Mouse (Mus musculus): ENCODE measurements around the gene Umad1. TPM values are rescaled to one million over a fixed set of nuclear protein-coding genes. Genes with fewer than 3 reads are reported as not detected.
"Not testable (repeated sequence)": the region's sequence is repeated elsewhere in the genome, so short reads cannot be mapped to it uniquely, and the experiment has no call there.

The Umad1 gene
- polyA plus RNA-seq, 1 experiment: 21.9 TPM

DNA sequence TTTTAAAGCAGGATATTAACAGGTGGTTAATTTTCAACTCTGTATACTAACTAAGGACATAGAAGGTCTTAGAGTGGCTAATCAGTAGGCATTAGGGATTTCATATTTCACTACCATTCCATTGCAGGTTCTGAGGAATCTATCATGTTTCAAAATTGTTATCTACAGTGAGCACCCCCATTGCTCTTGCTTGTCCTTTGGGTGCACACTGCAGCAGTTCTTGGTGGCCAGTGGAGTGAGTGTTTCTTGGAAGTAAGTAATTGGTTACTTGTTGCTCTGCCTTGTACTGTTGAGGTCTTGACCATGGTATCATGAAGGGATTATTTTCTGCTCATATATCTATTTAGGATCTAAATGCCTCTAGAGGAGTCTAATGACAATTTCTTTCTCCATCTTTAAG lies 57.1 kb downstream of the Umad1 start:
- H3K4me3 ChIP-seq (ENCODE audit: insufficient read depth, low read depth, low read length): no peak overlapping the region
- DNase-seq: peak; percentile 21
- no peaks in the 10 kb centered on the region for H3K27me3 ChIP-seq (replicated peaks; ENCODE audit: control insufficient read depth, insufficient read depth, low read length)
- H3K27ac ChIP-seq (ENCODE audit: insufficient read depth, low read depth, low read length): no peak overlapping the region
- no peaks in the 10 kb centered on the region; the same call in 1 of the 2 replicates for H3K4me1 ChIP-seq (ENCODE audit: control insufficient read depth, insufficient read depth, low read length)
- H3K36me3 ChIP-seq (ENCODE audit: control insufficient read depth, insufficient read depth, low read length): no peaks in the 10 kb centered on the region
- no peak for TF ChIP-seq CTCF (conservative IDR thresholded peaks at IDR 0.05; ENCODE audit: insufficient read depth, insufficient read length, low read depth, low read length)
- TF ChIP-seq POLR2A (IDR thresholded peaks at IDR 0.05; ENCODE audit: low read depth, low read length): no peak

DNA sequence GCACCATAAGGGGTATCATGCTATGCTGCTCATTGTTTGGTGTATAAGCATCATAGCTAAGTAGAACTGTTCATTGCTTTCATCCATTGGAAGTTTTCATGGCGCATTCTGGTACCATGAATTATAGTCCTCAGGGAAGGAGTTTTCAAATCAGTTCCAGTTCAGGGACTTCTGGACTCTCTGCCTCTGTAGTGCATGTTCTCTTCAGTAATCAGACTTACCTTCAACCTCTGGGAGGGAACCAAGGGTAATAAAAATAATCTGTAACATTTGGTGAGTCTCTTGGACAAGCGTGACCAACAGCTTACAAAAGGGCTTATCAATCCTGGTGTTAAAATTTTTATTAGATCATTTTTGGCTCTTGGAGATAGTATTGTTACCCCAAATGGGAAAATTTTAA lies 60.5 kb downstream of the Umad1 start:
- peak; percentile 69 for DNase-seq
- H3K27ac ChIP-seq (ENCODE audit: insufficient read depth, low read depth, low read length): no peak overlapping the region
- no peak overlapping the region for H3K4me3 ChIP-seq (ENCODE audit: insufficient read depth, low read depth, low read length)
- 70% methylated on average over 2 of the region's 2 CpGs for WGBS
- no peaks in the 10 kb centered on the region for H3K36me3 ChIP-seq (ENCODE audit: control insufficient read depth, insufficient read depth, low read length)
- no peaks in the 10 kb centered on the region; the same call in 1 of the 2 replicates for H3K4me1 ChIP-seq (ENCODE audit: control insufficient read depth, insufficient read depth, low read length)
- H3K27me3 ChIP-seq (replicated peaks; ENCODE audit: control insufficient read depth, insufficient read depth, low read length): no peaks in the 10 kb centered on the region
- TF ChIP-seq CTCF (conservative IDR thresholded peaks at IDR 0.05; ENCODE audit: insufficient read depth, insufficient read length, low read depth, low read length) (no peak), POLR2A (IDR thresholded peaks at IDR 0.05; ENCODE audit: low read depth, low read length) (no peak)

DNA sequence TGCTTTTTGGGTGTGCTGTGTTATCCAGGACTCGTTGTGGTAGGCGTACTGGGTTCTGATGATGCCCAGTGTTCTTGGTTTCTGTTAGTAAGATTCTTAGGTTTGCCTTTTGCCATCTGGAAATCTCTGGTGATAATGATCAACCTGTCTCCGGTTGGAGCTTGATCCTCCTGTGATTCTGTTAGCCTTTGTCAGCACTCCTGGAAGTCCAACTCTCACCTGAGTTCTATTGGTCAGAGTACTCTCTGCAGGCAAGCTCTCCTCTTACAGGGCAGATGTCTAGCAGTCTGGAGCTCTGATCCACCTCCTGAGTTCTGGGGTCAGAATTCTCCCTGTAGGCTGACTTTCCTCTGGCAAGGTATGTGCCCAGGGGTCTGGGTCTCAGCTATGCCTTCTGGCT lies 72.4 kb downstream of the Umad1 start:
- H3K27me3 ChIP-seq (replicated peaks; ENCODE audit: control insufficient read depth, insufficient read depth, low read length); H3K4me3 ChIP-seq (ENCODE audit: insufficient read depth, low read depth, low read length); H3K27ac ChIP-seq (ENCODE audit: insufficient read depth, low read depth, low read length); H3K4me1 ChIP-seq (ENCODE audit: control insufficient read depth, insufficient read depth, low read length); H3K36me3 ChIP-seq (ENCODE audit: control insufficient read depth, insufficient read depth, low read length): not testable (repeated sequence)
- peak; percentile 59 for DNase-seq
- 88% methylated on average over 3 of the region's 3 CpGs for WGBS

DNA sequence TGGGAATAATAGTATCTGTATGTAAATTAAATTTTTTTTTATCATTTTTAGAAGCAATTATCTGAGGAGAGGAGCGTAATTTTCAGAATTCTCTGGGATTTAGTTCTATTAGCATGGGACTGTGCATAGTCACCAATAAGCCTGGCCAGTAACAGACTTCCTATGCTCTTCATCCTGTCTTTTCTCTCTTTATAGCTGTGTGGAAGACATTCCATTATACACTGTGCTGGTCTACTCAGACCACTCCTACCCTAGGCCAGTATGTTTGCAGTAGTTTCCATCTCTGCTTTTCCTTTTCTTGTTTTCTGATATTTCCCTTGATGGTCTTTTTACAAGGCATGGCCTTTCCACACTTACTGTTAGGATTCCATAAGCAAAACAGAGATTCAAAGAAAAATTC lies 74.3 kb downstream of the Umad1 start:
- 100% methylated on average over 1 of the region's 1 CpGs for WGBS
- H3K4me3 ChIP-seq (ENCODE audit: insufficient read depth, low read depth, low read length): no peak overlapping the region

DNA sequence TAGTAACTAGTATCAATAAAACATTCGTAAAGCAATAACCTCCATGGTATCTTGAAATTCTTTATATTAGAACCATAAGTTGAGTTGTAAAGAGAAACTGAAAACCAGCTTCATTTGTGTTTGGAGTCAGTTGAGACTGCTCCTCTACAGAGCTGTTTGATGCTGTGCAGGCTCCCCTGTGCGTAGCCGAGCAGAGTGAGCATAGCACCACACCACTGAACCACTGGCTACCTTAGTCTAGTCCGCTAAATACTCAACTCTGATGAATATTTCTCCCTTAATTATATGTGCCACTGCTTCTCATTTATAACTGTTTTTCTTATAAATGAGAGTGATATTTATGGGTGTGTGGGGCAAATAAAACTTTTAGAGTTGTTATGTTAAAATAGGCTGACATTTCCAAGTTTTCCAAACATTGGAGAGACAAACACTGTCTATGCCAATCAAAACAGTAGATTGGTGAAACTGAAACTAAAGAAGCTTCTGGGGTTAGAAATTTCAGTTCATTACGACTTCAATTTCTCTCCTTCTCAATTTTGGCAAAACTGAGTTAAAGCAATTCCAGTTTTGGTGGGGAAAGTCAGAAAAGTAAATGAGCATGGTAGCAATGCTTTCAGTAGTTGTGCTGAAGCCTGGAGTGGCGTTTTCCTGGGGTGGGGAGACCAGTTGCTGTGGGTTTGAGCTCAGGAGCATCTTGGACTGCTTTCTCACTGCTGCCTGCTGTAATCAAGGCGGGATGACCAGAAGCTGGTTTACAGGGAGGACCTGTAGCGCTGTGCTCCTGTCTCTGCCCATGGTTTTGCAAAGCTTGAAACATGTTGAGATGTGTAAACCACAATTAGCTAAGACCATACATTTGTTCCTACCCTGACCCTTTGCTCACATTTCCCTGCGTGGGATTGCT lies 77.7 kb downstream of the Umad1 start:
- DNase-seq: no peak
- H3K36me3 ChIP-seq (ENCODE audit: control insufficient read depth, insufficient read depth, low read length): no peaks in the 10 kb centered on the region
- H3K4me3 ChIP-seq (ENCODE audit: insufficient read depth, low read depth, low read length): no peak overlapping the region
- no peak overlapping the region for H3K27ac ChIP-seq (ENCODE audit: insufficient read depth, low read depth, low read length)
- TF ChIP-seq POLR2A (IDR thresholded peaks at IDR 0.05; ENCODE audit: low read depth, low read length): no peak
- TF ChIP-seq CTCF (conservative IDR thresholded peaks at IDR 0.05; ENCODE audit: insufficient read depth, insufficient read length, low read depth, low read length): no peak
- no peaks in the 10 kb centered on the region for H3K4me1 ChIP-seq (ENCODE audit: control insufficient read depth, insufficient read depth, low read length)
- 72% methylated on average over 9 of the region's 9 CpGs for WGBS
- H3K27me3 ChIP-seq (replicated peaks; ENCODE audit: control insufficient read depth, insufficient read depth, low read length): no peaks in the 10 kb centered on the region

More for the DNA sequence above, 74.3 kb downstream of the Umad1 start:
- no peak for DNase-seq
- Histone ChIP-seq H3K27me3 (replicated peaks; ENCODE audit: control insufficient read depth, insufficient read depth, low read length) (no peaks in the 10 kb centered on the region), H3K4me1 (ENCODE audit: control insufficient read depth, insufficient read depth, low read length) (no peaks in the 10 kb centered on the region), H3K27ac (ENCODE audit: insufficient read depth, low read depth, low read length) (no peak overlapping the region), H3K36me3 (ENCODE audit: control insufficient read depth, insufficient read depth, low read length) (no peaks in the 10 kb centered on the region)
- no peak for TF ChIP-seq POLR2A (IDR thresholded peaks at IDR 0.05; ENCODE audit: low read depth, low read length)
- TF ChIP-seq CTCF (conservative IDR thresholded peaks at IDR 0.05; ENCODE audit: insufficient read depth, insufficient read length, low read depth, low read length): no peak

DNA sequence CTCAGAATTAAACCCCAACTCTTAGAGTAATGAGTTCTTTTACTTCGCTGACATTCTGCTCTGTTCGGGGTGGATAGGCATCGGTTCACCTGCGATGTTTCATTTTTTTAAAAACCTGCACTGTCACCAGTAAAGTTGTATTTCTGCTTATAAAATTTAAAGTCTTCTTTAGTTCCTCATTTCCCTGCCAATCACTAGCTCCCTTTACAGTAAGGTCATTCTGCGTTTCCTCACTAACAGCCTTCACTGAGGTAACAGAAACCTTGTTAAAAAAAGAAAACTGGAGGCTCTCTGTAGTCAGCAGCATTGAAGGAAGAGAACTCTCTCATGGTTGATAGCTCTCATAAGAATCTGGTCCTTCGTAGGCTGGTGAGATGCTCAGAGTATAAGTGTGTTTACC lies 80.4 kb downstream of the Umad1 start:
- TF ChIP-seq POLR2A (IDR thresholded peaks at IDR 0.05; ENCODE audit: low read depth, low read length) (no peak), CTCF (conservative IDR thresholded peaks at IDR 0.05; ENCODE audit: insufficient read depth, insufficient read length, low read depth, low read length) (no peak)
- 90% methylated on average over 6 of the region's 6 CpGs for WGBS
- Histone ChIP-seq H3K27me3 (replicated peaks; ENCODE audit: control insufficient read depth, insufficient read depth, low read length) (no peaks in the 10 kb centered on the region), H3K4me1 (ENCODE audit: control insufficient read depth, insufficient read depth, low read length) (no peaks in the 10 kb centered on the region), H3K4me3 (ENCODE audit: insufficient read depth, low read depth, low read length) (no peak overlapping the region), H3K27ac (ENCODE audit: insufficient read depth, low read depth, low read length) (no peak overlapping the region), H3K36me3 (ENCODE audit: control insufficient read depth, insufficient read depth, low read length) (no peaks in the 10 kb centered on the region)
- DNase-seq: no peak

DNA sequence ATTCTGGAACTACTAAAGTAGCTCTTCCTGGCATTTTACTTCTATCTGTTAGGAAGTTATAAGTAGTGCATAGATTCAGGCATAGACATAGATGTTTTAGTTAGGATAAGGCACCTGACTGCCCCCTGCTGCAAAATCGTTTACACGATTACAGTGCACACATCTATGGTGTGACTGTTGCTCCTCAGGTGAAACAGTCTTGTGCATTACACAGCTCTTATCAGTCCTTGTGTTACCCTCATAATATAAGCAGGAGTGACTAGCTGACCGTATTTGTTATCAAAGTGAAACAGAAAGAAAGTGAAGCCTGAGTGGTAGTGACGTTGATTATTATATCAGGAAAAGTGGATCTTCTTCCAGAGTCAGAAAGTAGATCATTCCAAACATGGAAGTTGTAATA lies 84.2 kb downstream of the Umad1 start:
- no peak overlapping the region for H3K27ac ChIP-seq (ENCODE audit: insufficient read depth, low read depth, low read length)
- no peak overlapping the region for H3K4me3 ChIP-seq (ENCODE audit: insufficient read depth, low read depth, low read length)
- no peak for TF ChIP-seq CTCF (conservative IDR thresholded peaks at IDR 0.05; ENCODE audit: insufficient read depth, insufficient read length, low read depth, low read length)
- no peaks in the 10 kb centered on the region for H3K36me3 ChIP-seq (ENCODE audit: control insufficient read depth, insufficient read depth, low read length)
- no peaks in the 10 kb centered on the region for H3K27me3 ChIP-seq (replicated peaks; ENCODE audit: control insufficient read depth, insufficient read depth, low read length)
- no peak for DNase-seq
- 95% methylated on average over 4 of the region's 4 CpGs for WGBS
- no peaks in the 10 kb centered on the region for H3K4me1 ChIP-seq (ENCODE audit: control insufficient read depth, insufficient read depth, low read length)

All from kidney, adult 2 months (tissue).